Mouse (Mus musculus): ENCODE results near the gene Farp1. TPM values are rescaled to one million over a fixed set of nuclear protein-coding genes. Genes with fewer than 3 reads are reported as not detected.

Gene Farp1
- total RNA-seq, 2 experiments from 2014 or later = 5.3 to 6.1 TPM

DNA sequence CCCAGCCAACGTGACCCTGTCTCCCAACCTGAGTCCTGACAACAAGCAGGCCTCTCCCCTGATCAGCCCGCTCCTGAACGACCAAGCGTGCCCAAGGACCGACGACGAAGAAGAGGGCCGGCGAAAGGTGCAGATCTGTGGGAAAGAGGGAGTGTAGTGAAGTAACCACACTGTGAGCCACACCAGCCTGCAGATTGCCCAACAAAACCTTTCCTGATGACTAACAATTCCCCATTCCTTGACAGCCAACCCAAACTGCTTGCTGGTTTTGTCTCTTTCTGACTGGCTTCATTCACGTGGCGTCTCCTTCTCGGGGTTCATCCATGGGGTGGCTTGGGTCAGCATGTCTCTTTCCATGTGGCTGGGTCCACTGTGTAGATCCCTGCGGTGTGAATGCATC lies 220.5 kb downstream of the Farp1 start:
- no peak for DNase-seq (ENCODE audit: low spot score)

DNA sequence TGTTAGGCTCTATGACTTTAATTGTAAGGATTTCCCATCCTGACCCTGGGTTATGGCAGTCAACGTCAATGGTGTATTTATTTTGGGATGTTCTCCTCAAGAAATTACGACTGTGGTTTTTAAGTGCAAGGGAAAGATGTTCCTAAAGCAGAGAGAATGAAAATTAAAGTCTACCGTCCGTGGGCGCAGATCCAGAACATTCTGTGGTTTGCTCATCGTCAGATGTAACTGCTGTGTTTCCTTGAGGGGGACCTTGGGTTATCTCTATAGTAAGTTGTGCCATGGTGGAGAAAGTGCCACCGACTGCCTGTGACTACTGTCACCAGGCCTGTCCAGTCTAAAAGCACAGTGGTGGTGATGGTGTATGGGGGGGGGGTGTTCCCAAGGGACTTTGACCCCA lies 221.9 kb downstream of the Farp1 start:
- DNase-seq (ENCODE audit: low spot score) = no peak

DNA sequence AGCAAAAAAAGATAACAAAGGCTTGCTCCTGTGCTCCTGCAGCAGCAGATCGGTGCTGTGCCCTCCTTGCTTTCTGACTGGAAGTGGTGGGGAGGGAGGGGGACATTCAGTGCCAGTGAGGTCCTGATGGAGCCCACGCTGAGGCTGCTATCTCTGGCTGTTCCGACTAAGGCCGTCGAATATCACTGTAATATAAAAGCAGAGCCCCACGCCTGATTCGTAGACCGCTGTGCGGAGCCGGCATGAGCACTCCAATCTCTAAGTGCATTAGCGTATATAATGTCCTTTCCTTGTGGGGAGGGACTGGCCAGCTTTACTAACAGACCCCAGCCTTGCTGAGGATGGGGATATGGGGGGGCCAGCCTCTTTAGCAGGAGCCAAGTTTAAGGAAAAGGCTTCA lies 224.3 kb downstream of the Farp1 start:
- DNase-seq (ENCODE audit: low spot score) = no peak

DNA sequence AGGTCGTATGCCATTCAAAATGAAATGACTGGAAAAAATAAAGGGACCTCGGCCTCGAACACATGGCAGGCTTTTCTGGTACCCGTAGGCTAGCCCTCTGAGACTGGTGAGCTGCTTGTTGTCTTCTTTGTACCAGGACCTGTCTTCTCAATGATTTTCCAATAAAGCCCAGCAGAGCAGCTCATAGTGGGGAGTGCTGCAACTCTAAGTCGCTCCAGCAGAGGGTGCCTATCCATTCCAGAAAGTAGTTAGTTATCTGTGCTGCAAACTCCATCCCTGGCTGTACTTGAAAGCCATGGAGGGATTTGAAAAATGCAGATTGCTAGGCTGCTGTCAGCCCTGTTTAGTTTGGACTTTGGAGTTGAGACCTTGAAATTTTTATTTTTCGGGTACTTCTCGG lies 224.8 kb downstream of the Farp1 start:
- peak; percentile 42 for DNase-seq (ENCODE audit: low spot score)

DNA sequence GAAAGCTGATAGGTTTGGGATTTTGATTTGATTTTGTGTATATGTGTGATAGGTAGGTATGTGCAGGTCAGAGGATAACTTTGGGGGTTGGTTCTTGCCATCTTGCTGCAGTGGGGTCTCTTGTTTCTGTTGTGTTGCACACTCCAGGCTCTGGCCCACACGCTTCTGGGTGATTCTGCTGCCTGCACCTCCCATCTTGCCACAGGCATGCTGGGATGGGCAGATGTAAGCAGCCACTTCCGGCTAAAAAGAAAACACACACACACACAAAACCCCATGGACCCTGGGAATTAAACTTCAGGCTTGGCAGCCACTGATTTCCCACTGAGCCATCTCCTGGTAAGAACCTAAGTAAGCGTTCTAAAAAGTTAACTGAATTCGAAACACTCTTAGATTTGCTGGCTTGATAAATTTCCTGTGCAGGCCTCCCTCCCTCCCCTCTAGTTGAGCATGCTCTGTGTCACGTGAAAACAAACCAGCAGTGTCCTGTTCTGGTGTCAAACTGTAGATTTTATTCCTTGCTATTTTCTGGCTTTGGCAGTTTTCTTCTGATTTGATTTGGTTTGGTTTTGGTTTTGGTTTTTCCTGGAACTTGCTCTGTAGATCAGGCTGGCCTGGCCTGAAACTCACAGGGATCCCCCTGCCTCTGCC lies 226.4 kb downstream of the Farp1 start:
- no peak for DNase-seq (ENCODE audit: low spot score)

DNA sequence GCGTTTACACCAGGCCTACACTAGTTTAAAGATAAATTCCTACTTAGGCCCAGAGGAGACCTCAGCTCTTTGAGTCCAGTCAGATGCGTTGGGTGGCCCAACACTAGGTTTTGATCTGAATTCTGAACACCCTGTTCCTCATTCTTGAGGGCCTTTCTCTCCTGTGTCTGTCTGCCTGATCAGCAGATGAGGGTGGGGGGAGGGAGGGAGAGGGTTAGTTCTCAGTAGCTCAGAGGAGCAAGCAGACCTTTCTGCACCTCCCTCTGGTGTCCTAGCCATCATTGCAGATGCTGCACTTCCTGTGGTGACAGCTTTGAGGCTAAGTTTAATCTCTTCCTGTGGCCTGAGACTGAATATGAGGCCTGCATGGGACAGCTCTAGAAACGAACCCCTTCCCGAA lies 227.6 kb downstream of the Farp1 start:
- DNase-seq (ENCODE audit: low spot score) = no peak

DNA sequence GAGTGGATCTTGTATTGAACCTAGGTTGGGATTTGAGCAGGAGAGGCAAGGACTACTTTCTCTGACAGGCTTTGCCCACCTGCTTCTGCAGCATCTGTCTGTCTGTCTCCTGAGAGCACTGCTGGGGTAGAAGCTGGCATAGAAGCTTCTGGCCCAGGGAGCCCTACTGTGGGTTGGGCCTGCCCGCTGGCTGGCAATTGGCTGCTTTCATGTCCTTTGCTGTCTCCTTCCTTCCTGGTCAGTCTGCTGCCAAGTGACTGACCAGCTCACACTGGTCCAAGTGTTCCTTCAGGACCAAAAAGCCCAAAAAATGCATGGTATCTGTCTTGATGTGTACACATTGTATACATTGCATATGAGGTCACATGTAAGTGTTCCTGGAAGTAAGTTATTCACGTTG lies 228.9 kb downstream of the Farp1 start:
- DNase-seq (ENCODE audit: low spot score) = no peak

DNA sequence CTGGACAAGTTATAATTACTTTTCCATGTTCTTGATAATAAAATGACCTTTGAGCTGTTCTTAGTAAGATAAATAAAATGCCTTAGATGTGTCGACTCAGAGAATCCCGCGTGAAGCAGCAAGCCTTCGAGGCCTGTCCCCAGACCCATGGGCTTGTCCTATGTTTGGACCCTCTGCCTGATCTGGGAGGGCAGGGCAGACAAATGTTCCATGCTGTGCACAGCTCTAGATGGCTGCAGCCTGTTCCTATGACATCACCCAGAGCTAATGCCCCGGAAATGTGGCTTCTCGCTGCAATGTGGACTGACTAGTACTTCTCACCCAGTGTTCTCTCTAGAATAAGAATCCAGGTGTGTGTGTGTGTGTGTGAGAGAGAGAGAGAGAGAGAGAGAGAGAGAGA lies 229.5 kb downstream of the Farp1 start:
- DNase-seq (ENCODE audit: low spot score) = no peak

DNA sequence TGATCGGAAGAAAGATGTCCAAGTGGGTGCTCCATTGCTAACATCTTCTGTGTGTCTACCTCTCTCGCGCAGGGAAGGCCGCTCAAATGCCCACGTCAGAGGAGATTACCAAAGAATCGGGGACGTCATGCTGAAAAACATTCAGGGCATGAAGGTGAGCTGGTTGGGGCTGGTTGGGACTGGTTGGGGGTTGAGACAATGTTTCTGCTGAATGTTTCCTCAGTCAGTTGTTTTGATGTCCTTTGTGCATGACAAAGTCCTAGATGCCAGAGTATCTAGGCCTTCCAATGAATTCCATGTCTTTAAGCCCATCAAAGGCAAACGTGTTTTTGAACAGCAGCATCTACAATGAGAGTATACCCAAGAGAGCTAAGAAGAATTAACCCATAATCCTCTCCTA lies 232.8 kb downstream of the Farp1 start:
- DNase-seq (ENCODE audit: low spot score) = no peak

DNA sequence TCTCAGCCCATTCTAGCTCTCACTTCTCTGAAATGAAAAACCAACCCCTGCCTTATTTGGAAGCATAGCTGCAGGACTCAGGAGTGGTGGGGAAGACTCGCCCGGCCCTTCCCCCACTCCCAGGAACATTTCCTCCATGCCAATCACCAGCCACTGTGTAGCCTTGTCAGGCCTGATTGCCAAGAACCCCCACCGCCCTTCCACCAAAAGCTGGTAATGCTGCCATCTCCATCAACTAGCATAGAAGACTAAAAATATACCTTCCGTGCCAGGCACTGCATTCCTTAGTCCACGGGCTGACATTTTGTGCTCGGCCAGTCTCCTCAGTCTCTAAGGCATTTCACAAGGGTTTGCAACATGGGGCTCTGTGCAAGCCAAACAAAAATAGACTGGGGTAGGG lies 235.5 kb downstream of the Farp1 start:
- DNase-seq (ENCODE audit: low spot score) = no peak

DNA sequence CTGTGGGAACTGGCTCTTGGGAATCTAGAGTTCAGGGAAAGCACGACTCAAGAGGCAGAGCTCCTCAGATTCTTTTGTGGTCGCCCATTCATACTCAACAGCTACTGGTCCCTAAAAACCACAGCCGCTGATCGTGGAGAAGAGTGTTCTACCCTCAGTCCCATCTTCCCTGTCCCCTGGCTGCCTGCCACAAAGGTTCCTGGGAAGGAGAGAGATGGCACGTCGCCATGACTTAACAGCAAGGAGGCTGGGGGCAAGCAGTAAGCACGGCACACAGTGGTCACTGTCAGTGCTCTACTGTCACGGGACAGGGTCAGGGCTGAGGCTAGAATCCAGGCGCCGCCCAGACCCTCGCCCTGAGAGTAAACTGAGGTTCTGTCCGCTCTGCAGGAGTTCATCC lies 240.0 kb downstream of the Farp1 start:
- DNase-seq (ENCODE audit: low spot score) = no peak

DNA sequence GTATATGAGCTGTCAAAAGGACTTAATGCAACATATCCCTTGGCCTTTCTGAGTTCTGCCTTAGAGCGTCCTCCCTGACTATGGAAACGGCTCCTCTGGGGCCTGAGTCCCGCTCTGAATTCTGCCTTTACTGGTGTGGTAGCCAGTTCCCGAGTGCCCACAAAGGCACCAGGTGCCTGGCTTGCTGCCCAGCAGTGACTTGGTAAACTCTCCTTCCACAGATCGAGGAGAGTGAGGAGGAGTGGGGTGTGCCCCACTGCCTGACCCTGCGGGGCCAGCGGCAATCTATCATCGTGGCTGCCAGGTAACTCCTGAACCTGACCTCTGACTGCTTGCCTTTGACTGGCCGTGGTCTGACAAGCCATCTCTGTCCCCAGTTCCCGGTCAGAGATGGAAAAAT lies 241.0 kb downstream of the Farp1 start:
- no peak for DNase-seq (ENCODE audit: low spot score)

DNA sequence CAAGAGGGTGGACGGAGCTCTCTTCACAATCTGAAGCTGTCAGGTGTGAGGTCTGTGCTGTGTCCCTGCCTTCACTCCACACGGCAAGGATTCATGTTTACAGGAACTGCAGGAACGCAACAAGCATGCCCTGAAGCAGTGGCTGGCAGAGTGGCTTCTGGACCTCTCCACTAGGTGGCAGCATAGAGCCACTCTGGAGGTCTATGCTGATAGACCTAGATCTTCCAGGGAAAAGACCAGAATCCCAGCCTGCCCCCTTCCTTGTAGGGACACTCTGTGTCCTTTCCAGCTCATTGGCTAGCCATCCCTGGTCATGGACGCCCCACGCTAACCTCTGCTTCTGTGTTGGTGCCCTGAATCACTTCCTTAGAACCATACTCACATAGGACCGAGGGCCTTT lies 244.1 kb downstream of the Farp1 start:
- peak; percentile 80 for DNase-seq (ENCODE audit: low spot score)

DNA sequence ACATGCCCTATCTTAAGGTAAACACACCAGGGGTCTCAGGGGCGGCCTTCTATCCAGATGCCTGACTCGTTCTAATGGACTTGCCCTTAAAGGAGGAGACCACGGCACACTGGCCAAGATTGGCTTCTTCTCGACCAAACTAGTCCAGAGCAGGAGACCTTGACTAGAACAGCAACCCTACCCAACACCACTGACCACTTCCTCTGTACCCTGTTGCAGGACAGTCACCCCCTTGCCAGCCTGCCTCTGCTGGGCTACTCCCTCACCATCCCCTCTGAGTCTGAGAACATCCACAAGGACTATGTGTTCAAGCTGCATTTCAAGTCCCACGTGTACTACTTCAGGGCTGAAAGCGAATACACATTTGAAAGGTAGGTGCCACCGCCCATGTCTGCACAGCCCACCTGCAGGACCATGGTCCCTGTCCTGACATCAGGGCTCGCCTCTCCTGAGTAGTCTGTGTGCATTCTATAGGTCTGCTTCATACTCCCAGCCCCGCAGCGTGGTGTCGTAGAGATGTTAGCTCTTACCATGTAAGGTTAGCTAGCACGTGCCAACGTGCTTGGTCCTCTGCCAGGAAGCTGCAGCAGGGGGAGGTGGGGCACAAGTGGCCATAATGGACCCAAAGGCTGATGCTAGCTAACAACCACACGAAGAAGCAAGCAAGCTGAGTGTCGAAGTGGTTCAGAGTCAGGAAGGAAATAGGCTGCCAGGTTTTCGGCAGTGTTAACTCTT lies 245.8 kb downstream of the Farp1 start:
- DNase-seq (ENCODE audit: low spot score) = no peak

DNA sequence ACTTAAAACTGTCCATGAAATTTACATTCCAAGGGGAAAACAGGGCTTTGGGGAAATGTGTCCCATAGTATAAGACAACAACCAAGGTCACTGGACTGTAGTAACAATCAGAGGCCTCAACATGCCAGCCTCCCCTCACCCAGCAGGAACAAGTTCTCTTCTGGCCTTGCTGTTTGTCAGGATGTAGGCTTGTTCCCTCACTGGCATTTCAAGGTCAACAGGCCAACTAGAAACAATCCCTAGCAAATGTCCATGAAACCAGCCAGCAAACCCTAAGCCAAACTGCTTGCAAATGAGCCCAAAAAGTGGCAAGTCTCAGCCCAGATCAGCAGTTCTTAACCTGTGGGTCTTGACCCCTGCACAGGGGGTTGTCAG lies 246.3 kb downstream of the Farp1 start:
- no peak for DNase-seq (ENCODE audit: low spot score)

DNA sequence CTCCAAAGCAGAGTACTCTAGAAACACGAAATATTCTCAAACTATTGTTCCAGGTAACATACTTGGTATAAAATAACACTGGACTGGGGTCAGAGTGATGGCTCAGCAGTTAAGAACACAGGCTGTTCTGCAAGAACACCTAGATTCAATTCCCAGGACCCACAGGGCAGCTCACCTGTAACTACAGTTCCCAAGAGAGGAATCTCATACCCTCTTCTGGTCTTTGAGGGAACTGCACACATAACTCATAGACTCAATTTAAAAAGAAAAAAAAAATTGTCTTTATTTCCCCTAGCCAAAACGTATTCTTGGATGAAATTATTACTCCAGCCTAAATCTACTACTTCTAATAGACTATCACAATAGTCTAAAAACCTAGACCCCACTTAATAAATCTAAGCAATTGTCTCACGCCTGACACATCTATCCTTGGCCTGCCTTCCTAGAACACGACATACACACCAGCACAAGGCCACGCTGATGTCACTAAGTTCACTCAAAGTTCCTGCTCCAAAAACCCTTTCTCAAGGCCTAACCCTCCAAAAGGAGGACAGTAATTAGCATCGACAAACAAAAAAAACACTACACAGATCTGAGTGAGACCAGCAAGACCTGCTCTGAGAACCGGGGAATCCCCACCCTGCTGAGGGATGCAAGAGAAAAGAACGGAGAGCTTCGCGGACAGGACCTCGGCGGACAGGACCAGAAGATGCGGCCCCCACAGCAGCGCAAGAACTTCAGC lies 250.6 kb downstream of the Farp1 start:
- no peak for DNase-seq (ENCODE audit: low spot score)

DNA sequence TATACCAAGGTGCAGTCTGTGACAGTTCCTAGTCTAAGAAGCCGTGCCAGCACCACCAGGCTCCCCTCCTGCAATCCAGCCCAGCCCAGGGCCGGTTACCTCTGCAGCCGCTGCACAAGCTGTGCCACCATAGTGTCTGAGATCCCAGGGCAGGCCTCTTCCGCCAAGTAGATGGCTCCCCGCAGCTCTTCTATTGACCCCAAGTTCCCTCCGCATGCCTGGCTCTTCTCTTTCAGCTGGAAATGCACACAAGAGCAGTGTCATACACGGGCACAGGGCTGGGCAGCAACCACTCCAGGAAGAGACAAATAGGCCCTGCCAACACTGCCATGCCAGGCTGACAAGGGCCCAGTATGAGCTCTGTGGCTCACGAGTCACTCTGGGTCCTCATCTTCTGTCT lies 256.9 kb downstream of the Farp1 start:
- no peak for DNase-seq (ENCODE audit: low spot score)

DNA sequence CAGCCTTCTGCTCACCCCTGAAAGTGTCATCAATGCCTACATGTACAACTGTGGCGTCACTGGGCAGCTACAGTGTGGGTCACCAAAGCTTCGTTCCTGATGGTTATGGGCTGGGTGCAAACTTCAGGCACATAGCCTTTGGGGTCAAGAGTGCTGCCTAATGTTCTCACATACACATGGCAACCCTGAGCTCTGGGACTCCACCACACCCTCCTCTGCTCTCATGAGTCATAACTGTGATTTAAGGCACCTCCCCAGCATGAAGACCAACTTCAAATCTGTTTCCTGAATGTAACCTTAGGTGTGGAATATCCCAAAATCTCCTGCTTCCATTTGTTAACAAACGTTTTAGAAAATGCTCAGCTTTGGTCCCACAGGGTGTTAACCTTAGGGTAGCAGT lies 257.4 kb downstream of the Farp1 start:
- DNase-seq (ENCODE audit: low spot score) = no peak

DNA sequence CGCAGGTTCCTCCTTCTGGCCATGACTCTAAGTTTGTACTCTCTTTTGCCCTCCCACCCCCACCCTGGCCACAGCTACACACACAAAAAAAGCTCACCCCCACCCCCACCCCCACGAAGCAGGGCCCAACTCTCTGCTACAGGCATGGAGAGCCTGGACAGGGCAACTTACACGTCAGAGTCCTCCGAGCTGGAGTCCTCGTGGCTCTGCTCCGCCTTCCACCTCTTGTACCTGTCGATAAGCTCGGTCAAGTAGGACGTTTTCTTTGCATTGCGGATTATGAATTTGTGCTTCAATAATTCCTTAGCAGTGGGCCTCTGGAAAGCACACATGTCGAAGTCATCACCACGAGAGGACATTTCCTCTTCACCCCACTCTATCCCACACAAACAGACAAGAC lies 259.5 kb downstream of the Farp1 start:
- DNase-seq (ENCODE audit: low spot score) = no peak

DNA sequence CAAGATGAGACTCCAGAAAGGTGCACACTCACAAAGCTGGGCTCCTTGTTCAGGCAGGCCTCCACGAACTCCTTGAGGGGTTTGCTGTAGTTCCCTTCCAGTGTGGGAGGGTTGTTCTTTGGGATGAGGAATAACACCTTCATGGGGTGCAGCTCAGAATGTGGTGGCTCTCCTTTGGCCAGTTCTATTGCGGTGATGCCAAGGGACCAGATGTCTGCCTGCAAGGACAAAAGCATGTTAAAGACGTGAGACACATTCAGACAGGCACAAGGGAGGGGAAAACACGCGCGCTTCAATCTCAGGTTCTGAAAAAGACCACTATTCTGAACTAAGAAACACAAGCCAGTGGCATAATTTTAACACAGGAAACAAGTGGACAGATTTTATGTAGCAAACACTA lies 262.1 kb downstream of the Farp1 start:
- DNase-seq (ENCODE audit: low spot score) = no peak

DNA sequence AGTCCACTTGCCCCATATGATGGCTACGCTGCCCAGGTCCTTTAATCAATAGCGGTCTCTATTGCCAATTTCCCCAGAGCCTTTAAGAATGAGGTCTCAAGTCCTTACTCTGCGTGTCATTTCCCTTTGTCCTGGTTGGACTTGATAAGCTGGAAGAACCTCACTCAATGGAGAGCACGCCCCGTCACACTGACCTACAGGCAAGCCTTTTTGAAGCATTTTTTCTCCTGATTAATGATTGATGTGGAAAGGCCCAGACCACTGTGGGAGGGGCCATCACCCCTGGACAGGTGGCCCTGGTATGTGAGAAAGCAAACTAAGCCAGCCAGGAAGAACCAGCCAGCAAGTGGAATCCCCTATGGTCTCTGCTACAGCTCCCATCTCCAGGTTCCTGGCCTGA lies 263.5 kb downstream of the Farp1 start:
- no peak for DNase-seq (ENCODE audit: low spot score)

DNA sequence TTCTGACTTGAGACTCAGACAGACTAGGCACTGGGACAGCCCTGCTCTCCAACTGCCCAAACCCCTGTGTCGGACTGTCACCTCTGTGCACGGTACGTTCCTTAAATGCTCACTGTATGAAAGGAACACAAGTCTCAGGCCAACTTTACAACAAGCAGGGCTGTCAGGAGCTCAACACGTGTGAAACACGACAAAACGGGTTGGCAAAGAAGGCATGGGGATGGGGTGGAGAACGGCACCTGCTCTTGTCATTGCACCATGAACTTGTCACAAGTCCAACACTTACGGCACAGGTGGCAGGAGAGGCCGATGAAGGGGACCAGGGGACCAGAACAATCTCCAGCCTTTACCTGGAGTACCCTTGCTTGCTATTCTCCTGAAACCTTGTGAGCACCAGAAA lies 264.1 kb downstream of the Farp1 start:
- no peak for DNase-seq (ENCODE audit: low spot score)

DNA sequence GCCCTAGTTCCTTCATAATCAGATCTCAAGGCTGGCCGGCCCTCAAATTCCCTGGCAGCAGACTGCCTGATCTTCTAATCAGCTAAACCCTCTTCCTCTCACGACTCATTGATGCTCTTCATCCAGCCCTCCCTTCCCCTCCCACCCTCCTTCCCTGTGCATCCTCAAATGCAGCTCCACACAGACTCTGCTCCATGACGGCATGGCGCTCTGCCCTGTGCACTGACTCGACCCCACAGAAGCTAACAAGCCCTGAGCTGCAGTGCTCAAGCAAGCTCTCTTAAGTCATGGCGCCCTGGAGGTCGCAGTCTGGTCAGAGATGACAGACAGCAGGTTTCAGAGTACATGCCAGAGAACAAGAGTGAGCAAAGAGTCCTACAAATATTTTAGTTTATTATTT lies 269.5 kb downstream of the Farp1 start:
- no peak for DNase-seq (ENCODE audit: low spot score)

Measured in gastrocnemius, adult 18-20 months (tissue).